Mouse (Mus musculus): ENCODE results near the gene Ly75.
A peak's percentile ranks its signal among the peaks of the same experiment; 100 is the strongest.

GRCm38 (mm10) chr2:60418075-60418474 lies 35.0 kb upstream of the Ly75 start:
- TF ChIP-seq POLR2A (IDR thresholded peaks at IDR 0.05; ENCODE audit: low read depth, low read length) (no peak), CTCF (conservative IDR thresholded peaks at IDR 0.05; ENCODE audit: insufficient read depth, insufficient read length, low read depth, low read length) (peak; percentile 93)

All from kidney, adult 2 months (tissue).